In genomic region chr12:84172216-84172615, GRCm38 (mm10) we compare ENCODE assay signal across 19 mouse cellular contexts. TPM values are rescaled to one million over a fixed set of nuclear protein-coding genes. Genes with fewer than 3 reads are reported as not detected.
DNase-seq lines count a peak whose midpoint lies in the region; ATAC-seq and TF ChIP-seq lines count a peak whose summit lies in the region.
"Had no signal": no experiment of that assay in that cellular context is flagged by ENCODE, and none has a peak within 500 bp of the region (broad histone marks: within the 10 kb centered on the region; RNA-seq: fewer than 3 reads in every experiment).

No protein-coding gene starts in this region.

- 88% methylated on average over 3 of the region's 3 CpGs for WGBS in liver, embryonic 12.5 days (ENCODE audit: insufficient replicate concordance)
- WGBS in liver, embryonic 11.5 days = 87% methylated on average over 3 of the region's 3 CpGs

- no peak for TF ChIP-seq CTCF in bone marrow macrophage, adult 2 months (IDR thresholded peaks at IDR 0.05; ENCODE audit: low read depth, low read length)

- ATAC-seq in liver, embryonic 12.5 days = no peak
- no peak for ATAC-seq in liver, embryonic 11.5 days (replicated peaks; ENCODE audit: low FRiP score)
- no peak for ATAC-seq in CD4-positive, CD25-positive, alpha-beta regulatory T cell, adult 4 months
- ATAC-seq: forebrain, embryonic 13.5 days; forebrain, embryonic 16.5 days; Patski had no signal

- H3K4me1 ChIP-seq in liver, embryonic 12.5 days = peaks cover 60% of the 10 kb centered on the region
- H3K4me1 ChIP-seq in liver, embryonic 11.5 days (replicated peaks; ENCODE audit: control insufficient read depth, insufficient read depth, low read length) = peaks cover 36% of the 10 kb centered on the region
- H3K4me1 ChIP-seq in bone marrow macrophage, adult 2 months (ENCODE audit: control insufficient read depth, insufficient read depth, low read length) = peaks cover 41% of the 10 kb centered on the region

- TF ChIP-seq POLR2A in bone marrow macrophage, adult 2 months (IDR thresholded peaks at IDR 0.05; ENCODE audit: borderline replicate concordance, low read depth, low read length) = no peak

- H3K27ac ChIP-seq in liver, embryonic 12.5 days = 0 out of 2 replicates have a peak overlapping the region, but pooled peaks have one; percentile 25
- H3K27ac ChIP-seq in liver, embryonic 11.5 days (ENCODE audit: low read depth, low read length) = no peak overlapping the region
- peak overlapping the region; percentile 43 for H3K27ac ChIP-seq in bone marrow macrophage, adult 2 months (ENCODE audit: insufficient read depth, low read depth, low read length)
- H3K27ac ChIP-seq: forebrain, embryonic 10.5 days; forebrain, embryonic 13.5 days; hindbrain, embryonic 12.5 days; hindbrain, embryonic 15.5 days had no signal

- no peak overlapping the region for H3K4me2 ChIP-seq in liver, embryonic 12.5 days
- no peak overlapping the region for H3K4me2 ChIP-seq in liver, embryonic 11.5 days
- H3K4me2 ChIP-seq: forebrain, embryonic 13.5 days; heart, embryonic 11.5 days; hindbrain, embryonic 12.5 days; hindbrain, embryonic 15.5 days had no signal

- DNase-seq in liver, embryonic 11.5 days (ENCODE audit: low spot score) = no peak
- peak; percentile 4 for DNase-seq in right cerebral cortex, postnatal 14 days
- DNase-seq in right cerebral cortex, postnatal 25 days = no peak
- DNase-seq in adrenal gland, adult (ENCODE audit: inconsistent age in 2 of 2, low spot score in 1 of 2) = no peak
- no peak for DNase-seq in frontal cortex, postnatal 36 days (ENCODE audit: low spot score in 2 of 2)
- DNase-seq: adrenal gland, adult 2 months; adrenal gland, postnatal 14 days; gastrocnemius, adult 2 months had no signal

- H3K27me3 ChIP-seq in liver, embryonic 12.5 days (replicated peaks) = no peaks in the 10 kb centered on the region
- H3K27me3 ChIP-seq in liver, embryonic 11.5 days (replicated peaks; ENCODE audit: control insufficient read depth, insufficient read depth, low read length) = no peaks in the 10 kb centered on the region
- H3K27me3 ChIP-seq: CH12.LX; forebrain, embryonic 13.5 days; hindbrain, embryonic 12.5 days; hindbrain, embryonic 15.5 days; Patski had no signal

- H3K36me3 ChIP-seq in liver, embryonic 12.5 days = peaks cover 67% of the 10 kb centered on the region
- H3K36me3 ChIP-seq in liver, embryonic 11.5 days (ENCODE audit: control insufficient read depth, insufficient read depth, low read length) = peaks cover 31% of the 10 kb centered on the region

- no peak overlapping the region for H3K4me3 ChIP-seq in liver, embryonic 12.5 days
- H3K4me3 ChIP-seq in liver, embryonic 11.5 days (ENCODE audit: low read depth, low read length) = no peak overlapping the region
- no peak overlapping the region for H3K4me3 ChIP-seq in bone marrow macrophage, adult 2 months (ENCODE audit: insufficient read depth, low read length)
- H3K4me3 ChIP-seq: forebrain, embryonic 10.5 days; forebrain, embryonic 13.5 days; gastrocnemius, adult 2 months; hindbrain, embryonic 12.5 days; hindbrain, embryonic 15.5 days had no signal

- H3K9ac ChIP-seq in liver, embryonic 12.5 days = no peak overlapping the region
- H3K9ac ChIP-seq in liver, embryonic 11.5 days (ENCODE audit: low read depth, low read length) = no peak overlapping the region
- H3K9ac ChIP-seq: forebrain, embryonic 13.5 days; hindbrain, embryonic 12.5 days; hindbrain, embryonic 15.5 days had no signal

- no peaks in the 10 kb centered on the region for H3K9me3 ChIP-seq in liver, embryonic 12.5 days (replicated peaks)
- no peaks in the 10 kb centered on the region for H3K9me3 ChIP-seq in liver, embryonic 11.5 days (ENCODE audit: control insufficient read depth, low read length)
- H3K9me3 ChIP-seq: forebrain, embryonic 10.5 days; forebrain, embryonic 13.5 days; hindbrain, embryonic 12.5 days; hindbrain, embryonic 15.5 days had no signal

RNA-seq across cellular contexts. Expression of gene Pnma1, which starts 23.9 kb away (rescaled TPM):
- polyA plus RNA-seq in liver, embryonic 12.5 days (2016; fragmentation: Nextera tagmentation; extraction: Ambion mirVana) = 0.08 and 0.20 TPM in 2 replicates
- 0.27 and 0.53 TPM in 2 replicates for polyA plus RNA-seq in liver, embryonic 11.5 days (2014; fragmentation: Nextera tagmentation; extraction: Ambion mirVana)
- 0.23 TPM in 1 of 2 replicates, not detected in the other for polyA plus RNA-seq in bone marrow macrophage, adult 2 months (2012; ENCODE audit: insufficient read depth, insufficient read length, missing spikeins)
- polyA plus RNA-seq in CD4-positive, CD25-positive, alpha-beta regulatory T cell, adult 4 months (2017; shearing (Covaris generic)) = not detected
- polyA plus RNA-seq: adrenal gland, adult 2 months had no signal

RNA-seq across cellular contexts. Expression of gene Elmsan1, which starts 46.5 kb away (rescaled TPM):
- polyA plus RNA-seq in liver, embryonic 12.5 days (2016; fragmentation: Nextera tagmentation; extraction: Ambion mirVana) = 6.9 and 8.0 TPM in 2 replicates
- polyA plus RNA-seq in liver, embryonic 11.5 days (2014; fragmentation: Nextera tagmentation; extraction: Ambion mirVana) = 12.6 and 13.4 TPM in 2 replicates
- polyA plus RNA-seq in bone marrow macrophage, adult 2 months (2012; ENCODE audit: insufficient read depth, insufficient read length, missing spikeins) = 26.6 and 33.7 TPM in 2 replicates
- 1 to 10 TPM; 7.3 to 8.2 TPM for polyA plus RNA-seq in CD4-positive, CD25-positive, alpha-beta regulatory T cell, adult 4 months (2017; shearing (Covaris generic))

RNA-seq across cellular contexts. Expression of gene Dnal1, which starts 58.0 kb away (rescaled TPM):
- polyA plus RNA-seq in liver, embryonic 12.5 days (2016; fragmentation: Nextera tagmentation; extraction: Ambion mirVana) = 0.73 and 1.1 TPM in 2 replicates
- polyA plus RNA-seq in liver, embryonic 11.5 days (2014; fragmentation: Nextera tagmentation; extraction: Ambion mirVana) = 2.0 and 2.3 TPM in 2 replicates
- 3.9 TPM in 2 replicates for polyA plus RNA-seq in bone marrow macrophage, adult 2 months (2012; ENCODE audit: insufficient read depth, insufficient read length, missing spikeins)
- under 1 TPM; 0.10 to 0.12 TPM for polyA plus RNA-seq in CD4-positive, CD25-positive, alpha-beta regulatory T cell, adult 4 months (2017; shearing (Covaris generic))
